Mouse (Mus musculus) stomach, embryonic 14.5 days (tissue): ENCODE data around the gene Rsc1a1. TPM values are rescaled to one million over a fixed set of nuclear protein-coding genes. Genes with fewer than 3 reads are reported as not detected.

Source experiments
- ATAC-seq: fragments of 200-750 bp; cut with Nextera tagmentation; 2 replicates; pipeline ENCODE4 v1.8.0; 2017; ENCODE audit warnings: low read depth, moderate TSS enrichment; ENCODE audit not compliant: insufficient number of reproducible peaks, insufficient read depth, low FRiP score
- H3K27ac ChIP-seq: fragments of 300-500 bp; sonication (generic); 2 replicates; pipeline ENCODE4 v1.5.1; 2014; ENCODE audit warnings: mild to moderate bottlenecking, low read length, moderate library complexity, mixed read lengths
- H3K27me3 ChIP-seq: fragments of 300-500 bp; sonication (generic); 2 replicates; pipeline ENCODE4 v1.6.1; 2014; ENCODE audit warnings: low read length, control low read depth, mixed read lengths; ENCODE audit not compliant: control insufficient read depth, insufficient read depth
- H3K36me3 ChIP-seq: fragments of 300-500 bp; sonication (generic); 2 replicates; pipeline ENCODE4 v1.6.1; 2014; ENCODE audit warnings: mild to moderate bottlenecking, control low read depth, low read length, moderate library complexity, mixed read lengths; ENCODE audit not compliant: control insufficient read depth, insufficient read depth
- H3K4me1 ChIP-seq: fragments of 300-500 bp; sonication (generic); 2 replicates; pipeline ENCODE4 v1.6.1; 2014; ENCODE audit warnings: low read length, control low read depth, mixed read lengths; ENCODE audit not compliant: control insufficient read depth, insufficient read depth
- H3K4me2 ChIP-seq: fragments of 300-500 bp; sonication (generic); replicated peaks from 2 replicates; pipeline ENCODE4 v1.6.1; 2014; ENCODE audit warnings: low read depth, low read length, control low read depth
- H3K4me3 ChIP-seq: fragments of 300-500 bp; sonication (generic); 2 replicates; pipeline ENCODE4 v1.5.1; 2014; ENCODE audit warnings: low read depth, low read length, control low read depth
- H3K9ac ChIP-seq: fragments of 300-500 bp; sonication (generic); replicated peaks from 2 replicates; pipeline ENCODE4 v1.6.1; 2014; ENCODE audit warnings: low read depth, mild to moderate bottlenecking, control low read depth, low read length, moderate library complexity, mixed read lengths
- H3K9me3 ChIP-seq: fragments of 300-500 bp; sonication (generic); 2 replicates; pipeline ENCODE4 v1.6.1; 2016; ENCODE audit warnings: low read depth, low read length, control low read depth; ENCODE audit not compliant: control insufficient read depth
- WGBS: fragments of 180-500 bp; shearing (Covaris S2); extraction: QIAGEN DNeasy Blood & Tissue Kit; methylation state at CpG from one replicate; pipeline ENCODE4 v1.1.7; 2014; 5-methylcytosine and 5-hydroxymethylcytosine counted together
- polyA plus RNA-seq: library from polyadenylated mRNA; unstranded; fragments of >200 nt; fragmentation: Nextera tagmentation; extraction: Ambion mirVana; gene quantifications from 2 replicates; pipeline ENCODE4 v1.2.1, GENCODE M21; 2014

Rsc1a1 gene
- polyA plus RNA-seq, 1 experiment from 2014 or later, result 0.51 TPM

- H3K27me3 ChIP-seq, result no peaks in the 10 kb centered on the region
- H3K36me3 ChIP-seq, result peaks cover 28% of the 10 kb centered on the region
- H3K27ac ChIP-seq, result no peak overlapping the region
- no peak overlapping the region for H3K4me2 ChIP-seq
- no peak overlapping the region for H3K9ac ChIP-seq
- no peak for ATAC-seq
- H3K4me3 ChIP-seq, result no peak overlapping the region
- H3K9me3 ChIP-seq, result no peaks in the 10 kb centered on the region
- WGBS, result 76% methylated on average over 5 of the region's 5 CpGs
- 0 out of 2 replicates have a peak, but pooled peaks cover 5% of the 10 kb centered on the region for H3K4me1 ChIP-seq
Observed at GRCm38 (mm10) chr4:141713598-141714142, 28.3 kb upstream of the Rsc1a1 start.

- WGBS, result 100% methylated on average over 1 of the region's 1 CpGs
- Histone ChIP-seq H3K4me1 (0 out of 2 replicates have a peak, but pooled peaks cover 5% of the 10 kb centered on the region), H3K4me2 (no peak overlapping the region), H3K4me3 (no peak overlapping the region), H3K9me3 (no peaks in the 10 kb centered on the region), H3K9ac (no peak overlapping the region), H3K27me3 (no peaks in the 10 kb centered on the region), H3K36me3 (peaks cover 49% of the 10 kb centered on the region), H3K27ac (no peak overlapping the region)
- ATAC-seq, result no peak
Observed at GRCm38 (mm10) chr4:141711250-141711649, 25.9 kb upstream of the Rsc1a1 start.

GRCm38 (mm10) chr4:141708971-141709370, 23.6 kb upstream of the Rsc1a1 start:
- WGBS, result 94% methylated on average over 2 of the region's 2 CpGs
- H3K36me3 ChIP-seq, result peaks cover 68% of the 10 kb centered on the region
- H3K27ac ChIP-seq, result no peak overlapping the region
- H3K27me3 ChIP-seq, result no peaks in the 10 kb centered on the region
- ATAC-seq, result no peak
- no peak overlapping the region for H3K4me2 ChIP-seq
- no peaks in the 10 kb centered on the region for H3K4me1 ChIP-seq
- no peaks in the 10 kb centered on the region for H3K9me3 ChIP-seq
- H3K4me3 ChIP-seq, result no peak overlapping the region
- no peak overlapping the region for H3K9ac ChIP-seq

GRCm38 (mm10) chr4:141708005-141708404, 22.6 kb upstream of the Rsc1a1 start:
- H3K4me1 ChIP-seq, result no peaks in the 10 kb centered on the region
- no peak overlapping the region for H3K27ac ChIP-seq
- ATAC-seq, result no peak
- H3K4me3 ChIP-seq, result no peak overlapping the region
- no peak overlapping the region for H3K4me2 ChIP-seq
- no peak overlapping the region for H3K9ac ChIP-seq
- H3K36me3 ChIP-seq, result peaks cover 78% of the 10 kb centered on the region
- H3K9me3 ChIP-seq, result no peaks in the 10 kb centered on the region
- 89% methylated on average over 7 of the region's 7 CpGs for WGBS
- H3K27me3 ChIP-seq, result no peaks in the 10 kb centered on the region

GRCm38 (mm10) chr4:141705331-141705730, 19.9 kb upstream of the Rsc1a1 start:
- Histone ChIP-seq H3K27me3 (no peaks in the 10 kb centered on the region), H3K4me2 (no peak overlapping the region), H3K36me3 (peaks cover 89% of the 10 kb centered on the region), H3K27ac (no peak overlapping the region), H3K4me3 (no peak overlapping the region), H3K9me3 (no peaks in the 10 kb centered on the region), H3K9ac (no peak overlapping the region), H3K4me1 (no peaks in the 10 kb centered on the region)
- ATAC-seq, result peak; percentile 49; the same call in 1 of the 2 replicates
- 79% methylated on average over 4 of the region's 4 CpGs for WGBS

- no peaks in the 10 kb centered on the region for H3K9me3 ChIP-seq
- no peaks in the 10 kb centered on the region for H3K4me1 ChIP-seq
- no peaks in the 10 kb centered on the region for H3K27me3 ChIP-seq
- no peak overlapping the region for H3K4me3 ChIP-seq
- no peak overlapping the region for H3K4me2 ChIP-seq
- no peak for ATAC-seq
- peaks cover 92% of the 10 kb centered on the region for H3K36me3 ChIP-seq
- no peak overlapping the region for H3K27ac ChIP-seq
- no peak overlapping the region for H3K9ac ChIP-seq
- 97% methylated on average over 2 of the region's 2 CpGs for WGBS
Observed at GRCm38 (mm10) chr4:141704625-141705024, 19.2 kb upstream of the Rsc1a1 start.

DNA sequence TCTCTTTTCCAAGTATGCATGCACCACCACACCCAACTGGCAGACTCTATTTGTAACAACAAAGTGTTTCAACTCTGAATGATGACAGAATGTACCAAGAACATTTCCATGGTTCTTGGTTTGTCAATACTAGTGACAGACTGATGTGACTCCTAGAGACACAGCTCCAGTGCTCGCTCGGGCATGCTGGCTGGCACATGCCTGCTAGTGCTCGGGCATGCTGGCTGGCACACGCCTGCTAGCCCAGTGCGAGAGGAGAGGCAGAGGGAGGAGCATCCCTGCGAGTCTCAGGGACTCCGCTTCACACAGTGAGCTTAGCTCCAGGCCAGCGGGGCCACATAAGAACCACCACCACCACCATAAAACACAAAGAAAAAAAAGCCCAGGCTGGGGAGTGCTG, 9.3 kb upstream of the Rsc1a1 start:
- Histone ChIP-seq H3K9ac (no peak overlapping the region), H3K4me3 (no peak overlapping the region), H3K9me3 (no peaks in the 10 kb centered on the region), H3K27me3 (no peaks in the 10 kb centered on the region), H3K4me1 (no peaks in the 10 kb centered on the region), H3K4me2 (no peak overlapping the region), H3K27ac (no peak overlapping the region), H3K36me3 (peaks cover 65% of the 10 kb centered on the region)
- ATAC-seq, result no peak
- 96% methylated on average over 8 of the region's 8 CpGs for WGBS

DNA sequence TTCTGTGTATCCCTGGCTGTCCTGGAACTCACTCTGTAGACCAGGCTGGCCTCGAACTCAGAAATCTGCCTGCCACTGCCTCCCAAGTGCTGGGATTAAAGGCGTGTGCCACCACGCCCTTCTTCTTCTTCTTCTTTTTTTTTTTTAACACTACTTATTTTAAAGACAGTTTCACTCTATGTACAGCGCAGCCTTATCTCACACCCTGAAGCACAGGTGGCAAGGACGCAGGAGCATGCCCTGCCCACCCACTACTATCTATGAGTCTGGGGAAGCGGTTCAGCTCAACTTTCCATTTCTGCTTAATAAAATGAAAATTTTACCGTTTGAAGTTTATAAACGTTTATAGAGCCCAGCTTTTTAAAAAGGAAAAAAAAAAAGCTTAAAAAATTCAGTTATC, 3.1 kb upstream of the Rsc1a1 start:
- Histone ChIP-seq H3K4me1 (no peaks in the 10 kb centered on the region), H3K4me2 (no peak overlapping the region), H3K36me3 (peaks cover 59% of the 10 kb centered on the region), H3K4me3 (no peak overlapping the region), H3K27ac (no peak overlapping the region), H3K9me3 (no peaks in the 10 kb centered on the region), H3K9ac (no peak overlapping the region), H3K27me3 (no peaks in the 10 kb centered on the region)
- no peak for ATAC-seq
- WGBS, result 84% methylated on average over 8 of the region's 8 CpGs

DNA sequence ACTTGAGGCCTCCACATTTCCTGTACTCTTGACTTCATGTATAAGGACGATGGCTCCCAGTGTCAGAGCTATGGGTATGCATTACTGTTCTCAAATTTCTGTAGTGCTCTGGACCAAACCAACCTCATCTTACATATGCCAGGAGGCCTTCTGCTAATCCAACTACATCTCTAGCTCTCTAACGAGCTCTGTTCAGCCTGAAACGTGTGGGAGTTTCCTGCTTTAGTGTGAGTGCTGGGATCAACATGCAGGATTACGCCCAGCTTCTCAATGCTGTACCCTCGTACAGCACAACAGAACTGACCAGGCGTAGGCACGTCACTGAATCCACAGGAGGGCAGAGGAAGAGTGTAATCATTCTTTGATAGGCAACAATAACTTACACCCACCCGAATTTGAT, 1.1 kb upstream of the Rsc1a1 start:
- Histone ChIP-seq H3K9ac (no peak overlapping the region), H3K4me2 (no peak overlapping the region), H3K27ac (no peak overlapping the region), H3K27me3 (no peaks in the 10 kb centered on the region), H3K9me3 (no peaks in the 10 kb centered on the region), H3K4me3 (no peak overlapping the region), H3K4me1 (peaks cover 4% of the 10 kb centered on the region; the same call in 1 of the 2 replicates), H3K36me3 (peaks cover 55% of the 10 kb centered on the region)
- ATAC-seq, result no peak
- WGBS, result 87% methylated on average over 8 of the region's 8 CpGs
